Mouse (Mus musculus) lung, adult 2 months (tissue): ENCODE data around the gene Gramd1b. TPM values are rescaled to one million over a fixed set of nuclear protein-coding genes. Genes with fewer than 3 reads are reported as not detected.

Experiments
- DNase-seq: peaks from one replicate; pipeline ENCODE4 v3.0.0; 2022
- H3K4me1 ChIP-seq: fragments of 200-500 bp; 2 replicates; pipeline ENCODE4 v1.6.1; 2011; ENCODE audit warnings: low read length; ENCODE audit not compliant: control insufficient read depth, insufficient read depth
- H3K4me3 ChIP-seq: fragments of 200-500 bp; replicated peaks from 2 replicates; pipeline ENCODE3; 2011; ENCODE audit warnings: low read depth, mild to moderate bottlenecking, control low read depth, low read length; ENCODE audit errors: extremely low read depth
- CTCF ChIP-seq: fragments of 200-500 bp; IDR thresholded peaks from 2 replicates; pipeline ENCODE4 v1.5.1; 2011; ENCODE audit warnings: mild to moderate bottlenecking, low read length, control low read depth; ENCODE audit not compliant: insufficient read depth
- POLR2A ChIP-seq: fragments of 200-500 bp; IDR thresholded peaks from 2 replicates; pipeline ENCODE4 v1.6.1; 2011; ENCODE audit warnings: low read depth, mild to moderate bottlenecking, control low read depth, low read length, borderline replicate concordance; ENCODE audit errors: extremely low read depth
- WGBS: fragments of 180-500 bp; shearing (Covaris S2); methylation state at CpG from one replicate; pipeline ENCODE4 v1.1.7; 2018; 5-methylcytosine and 5-hydroxymethylcytosine counted together
- polyA plus RNA-seq: library from polyadenylated mRNA; depleted of rRNA; stranded (reverse); fragments of >200 nt; gene quantifications from 2 replicates; pipeline ENCODE4 v1.2.3, GENCODE M21; 2012; rRNA removed

The Gramd1b gene
- polyA plus RNA-seq, 1 experiment = 19.0 TPM

GRCm38 (mm10) chr9:40245974-40246665, 285.1 kb downstream of the Gramd1b start:
- no peak for DNase-seq
- H3K4me1 ChIP-seq = no peaks in the 10 kb centered on the region
- H3K4me3 ChIP-seq = no peak overlapping the region
- no peak for TF ChIP-seq CTCF
- TF ChIP-seq POLR2A = no peak
- 83% methylated on average over 7 of the region's 7 CpGs for WGBS

GRCm38 (mm10) chr9:40245466-40245865, 285.7 kb downstream of the Gramd1b start:
- 56% methylated on average over 9 of the region's 9 CpGs for WGBS
- Histone ChIP-seq H3K4me3 (no peak overlapping the region), H3K4me1 (no peaks in the 10 kb centered on the region)
- TF ChIP-seq CTCF = no peak
- DNase-seq = no peak

Other genes starting within 250 kb of the Gramd1b start
- gene Gm21915, start 139.2 kb upstream of the Gramd1b start, polyA plus RNA-seq = not detected in 2 replicates
- gene Clmp, start 154.6 kb upstream of the Gramd1b start, polyA plus RNA-seq = 11.8 and 16.5 TPM in 2 replicates